Mouse (Mus musculus) liver, postnatal 0 days (tissue): ENCODE data around the gene Gm20388. TPM values are rescaled to one million over a fixed set of nuclear protein-coding genes. Genes with fewer than 3 reads are reported as not detected.

ENCODE experiments used
- ATAC-seq: fragments of 200-750 bp; cut with Nextera tagmentation; 2 replicates; pipeline ENCODE4 v1.8.0; 2017; ENCODE audit warnings: mild to moderate bottlenecking, moderate library complexity
- DNase-seq: peaks from one replicate; pipeline ENCODE4 v3.0.0-alpha.2; 2016
- H3K27ac ChIP-seq: fragments of 300-500 bp; sonication (generic); 2 replicates; pipeline ENCODE4 v1.5.1; 2014; ENCODE audit warnings: antibody characterized with exemption, moderate library complexity, mild to moderate bottlenecking, low read depth
- H3K27me3 ChIP-seq: fragments of 300-500 bp; sonication (generic); 2 replicates; pipeline ENCODE4 v1.6.1; 2014; ENCODE audit warnings: low read length, control low read depth, mixed read lengths; ENCODE audit not compliant: insufficient read depth
- H3K36me3 ChIP-seq: fragments of 300-500 bp; sonication (generic); replicated peaks from 2 replicates; pipeline ENCODE4 v1.6.1; 2014; ENCODE audit warnings: mild to moderate bottlenecking, control low read depth, low read length, moderate library complexity, mixed read lengths; ENCODE audit not compliant: insufficient read depth
- H3K4me1 ChIP-seq: fragments of 300-500 bp; sonication (generic); 2 replicates; pipeline ENCODE4 v1.6.1; 2014; ENCODE audit warnings: antibody characterized with exemption, mild to moderate bottlenecking, control low read depth; ENCODE audit not compliant: insufficient read depth
- H3K4me2 ChIP-seq: fragments of 300-500 bp; sonication (generic); 2 replicates; pipeline ENCODE4 v1.6.1; 2014; ENCODE audit warnings: low read depth, mild to moderate bottlenecking, low read length, moderate library complexity, mixed read lengths
- H3K4me3 ChIP-seq: fragments of 300-500 bp; sonication (generic); 2 replicates; pipeline ENCODE4 v1.5.1; 2014; ENCODE audit warnings: low read depth, low read length
- H3K9ac ChIP-seq: fragments of 300-500 bp; sonication (generic); replicated peaks from 2 replicates; pipeline ENCODE4 v1.6.1; 2014; ENCODE audit warnings: mild to moderate bottlenecking, moderate library complexity
- H3K9me3 ChIP-seq: fragments of 300-500 bp; sonication (generic); 2 replicates; pipeline ENCODE4 v1.6.1; 2016; ENCODE audit warnings: mild to moderate bottlenecking, control low read depth, low read length, mixed read lengths
- CTCF ChIP-seq: sonication (generic); IDR thresholded peaks from 2 replicates; pipeline ENCODE4 v1.5.1; 2016; ENCODE audit warnings: antibody characterized with exemption, low read depth
- EP300 ChIP-seq: IDR thresholded peaks from 2 replicates; pipeline ENCODE4 v1.6.1; 2016; ENCODE audit warnings: antibody characterized with exemption, low read depth, mild to moderate bottlenecking
- WGBS: fragments of 180-500 bp; shearing (Covaris S2); extraction: QIAGEN DNeasy Blood & Tissue Kit; methylation state at CpG from one replicate; pipeline ENCODE4 v1.1.7; 2014; ENCODE audit not compliant: insufficient replicate concordance; 5-methylcytosine and 5-hydroxymethylcytosine counted together
- polyA plus RNA-seq: library from polyadenylated mRNA; unstranded; fragments of >200 nt; fragmentation: Nextera tagmentation; extraction: Ambion mirVana; gene quantifications from 2 replicates; pipeline ENCODE4 v1.2.1, GENCODE M21; 2015

Gm20388 gene
- polyA plus RNA-seq, 1 experiment from 2014 or later, result not detected

GRCm38 (mm10) chr8:120177318-120178123, 266.9 kb downstream of the Gm20388 start, which contains the start of gene Fam92b:
TSS of gene Fam92b (minus strand) at chr8:120177466.
- Histone ChIP-seq H3K9me3 (no peaks in the 10 kb centered on the region), H3K27ac (no peak within 1 kb of the TSS), H3K9ac (no peak within 1 kb of the TSS), H3K36me3 (no peaks in the 10 kb centered on the region), H3K4me3 (no peak within 1 kb of the TSS), H3K27me3 (peaks cover 33% of the 10 kb centered on the region), H3K4me2 (peak within 1 kb of the TSS; percentile 40; the same call in 1 of the 2 replicates), H3K4me1 (no peaks in the 10 kb centered on the region)
- TF ChIP-seq EP300, result no peak
- no peak for TF ChIP-seq CTCF
- WGBS, result under 1% methylated on average over 24 of the region's 26 CpGs
- DNase-seq (peak; percentile 63), ATAC-seq (peak; percentile 40)

GRCm38 (mm10) chr8:120178124-120178514, 267.5 kb downstream of the Gm20388 start:
- H3K36me3 ChIP-seq, result no peaks in the 10 kb centered on the region
- 15% methylated on average over 10 of the region's 10 CpGs for WGBS
- H3K9me3 ChIP-seq, result no peaks in the 10 kb centered on the region
- H3K27me3 ChIP-seq, result peaks cover 31% of the 10 kb centered on the region
- H3K27ac ChIP-seq, result no peak overlapping the region
- H3K4me1 ChIP-seq, result no peaks in the 10 kb centered on the region
- TF ChIP-seq CTCF, result no peak
- TF ChIP-seq EP300, result no peak
- DNase-seq (no peak), ATAC-seq (no peak)
- H3K4me2 ChIP-seq, result no peak overlapping the region
- no peak overlapping the region for H3K4me3 ChIP-seq
- H3K9ac ChIP-seq, result no peak overlapping the region

GRCm38 (mm10) chr8:120179027-120179431, 268.4 kb downstream of the Gm20388 start:
- H3K27ac ChIP-seq, result no peak overlapping the region
- no peaks in the 10 kb centered on the region for H3K36me3 ChIP-seq
- peak; percentile 85 for ATAC-seq
- H3K4me3 ChIP-seq, result no peak overlapping the region
- no peaks in the 10 kb centered on the region for H3K4me1 ChIP-seq
- no peaks in the 10 kb centered on the region for H3K9me3 ChIP-seq
- no peak overlapping the region for H3K9ac ChIP-seq
- 1% methylated on average over 10 of the region's 10 CpGs for WGBS
- DNase-seq, result peak; percentile 92
- TF ChIP-seq EP300 (no peak), CTCF (peak; percentile 95)
- peak overlapping the region; percentile 67 for H3K4me2 ChIP-seq
- peaks cover 30% of the 10 kb centered on the region for H3K27me3 ChIP-seq

DNA sequence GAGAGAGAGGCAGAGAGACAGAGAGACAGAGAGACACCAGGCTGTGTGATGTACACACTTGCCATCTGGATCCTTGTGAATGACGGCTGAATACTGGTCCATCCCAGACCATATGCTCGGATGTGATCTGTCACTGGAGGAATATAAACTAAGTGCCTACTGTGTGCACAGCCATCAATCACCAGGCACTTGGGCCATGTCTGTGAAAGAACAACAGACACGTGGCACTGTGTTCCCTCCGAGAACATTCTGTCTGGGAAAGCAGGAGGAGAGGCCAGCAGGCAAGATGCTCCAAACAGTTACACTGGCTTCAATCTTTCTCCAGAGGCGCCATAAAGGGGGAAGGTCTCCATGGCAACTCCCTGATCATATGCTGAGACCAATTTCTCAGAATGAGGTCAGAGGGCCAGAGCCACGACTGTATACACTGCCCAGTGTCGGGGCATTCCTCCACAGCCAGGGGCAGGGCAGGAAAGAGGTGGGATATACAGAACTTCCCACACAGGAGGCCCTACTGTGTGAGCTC, 269.9 kb downstream of the Gm20388 start:
- Histone ChIP-seq H3K36me3 (no peaks in the 10 kb centered on the region), H3K27me3 (peaks cover 26% of the 10 kb centered on the region), H3K27ac (no peak overlapping the region), H3K9ac (no peak overlapping the region), H3K9me3 (no peaks in the 10 kb centered on the region), H3K4me3 (no peak overlapping the region), H3K4me1 (no peaks in the 10 kb centered on the region), H3K4me2 (no peak overlapping the region)
- 64% methylated on average over 7 of the region's 7 CpGs for WGBS
- ATAC-seq, result no peak
- TF ChIP-seq CTCF (no peak), EP300 (no peak)
- no peak for DNase-seq

DNA sequence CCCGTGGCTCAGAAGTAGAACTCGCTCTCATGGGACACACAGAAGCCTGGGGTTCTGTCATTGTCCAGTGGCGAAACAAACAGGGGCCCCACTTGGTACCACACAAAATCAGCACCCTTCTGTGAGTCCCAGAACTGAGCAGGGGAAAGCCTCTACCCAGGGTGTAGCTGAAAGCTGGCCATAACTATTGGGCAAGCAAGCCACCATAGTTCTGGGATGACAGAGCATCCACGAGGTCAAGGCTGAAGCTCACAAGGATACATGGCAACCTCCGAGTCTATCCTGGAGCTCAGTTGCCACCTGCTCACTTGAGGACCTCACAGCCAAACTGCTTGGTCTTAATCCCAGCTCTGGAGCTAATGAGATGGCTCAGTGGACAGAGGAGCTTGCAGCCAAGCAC, 270.6 kb downstream of the Gm20388 start:
- no peak overlapping the region for H3K27ac ChIP-seq
- H3K27me3 ChIP-seq, result peaks cover 24% of the 10 kb centered on the region
- H3K4me2 ChIP-seq, result no peak overlapping the region
- no peaks in the 10 kb centered on the region for H3K4me1 ChIP-seq
- H3K36me3 ChIP-seq, result no peaks in the 10 kb centered on the region
- no peak overlapping the region for H3K4me3 ChIP-seq
- no peak for DNase-seq
- TF ChIP-seq CTCF (no peak), EP300 (no peak)
- WGBS, result 70% methylated on average over 5 of the region's 5 CpGs
- no peak overlapping the region for H3K9ac ChIP-seq
- H3K9me3 ChIP-seq, result no peaks in the 10 kb centered on the region
- ATAC-seq, result no peak

DNA sequence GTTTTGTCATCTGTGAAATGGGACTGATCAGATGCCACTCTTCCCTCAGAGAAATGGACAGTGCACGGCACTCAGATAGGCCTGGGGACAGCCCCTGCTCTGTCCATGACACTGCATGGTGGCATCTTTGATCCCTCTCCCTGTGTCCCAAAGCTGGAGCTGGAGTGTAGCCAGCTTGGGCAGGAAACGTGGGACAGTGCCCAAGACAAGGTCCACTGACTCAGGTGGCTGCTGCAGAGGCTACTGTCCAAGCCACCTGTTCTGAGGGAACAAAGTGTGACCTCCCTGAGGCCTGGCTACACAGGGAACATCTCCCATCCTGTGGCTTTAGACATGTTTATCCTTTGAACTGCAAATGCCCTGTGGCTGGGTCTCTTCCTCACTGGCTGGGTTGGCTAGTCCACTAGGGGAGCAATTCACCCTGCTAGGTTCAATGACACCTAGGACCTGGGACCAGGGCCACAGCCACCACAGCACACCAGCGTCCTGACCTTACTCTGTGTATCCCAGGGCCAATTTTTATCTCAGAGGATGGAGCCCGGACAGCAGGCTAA, 271.3 kb downstream of the Gm20388 start:
- no peak overlapping the region for H3K9ac ChIP-seq
- 62% methylated on average over 4 of the region's 4 CpGs for WGBS
- TF ChIP-seq EP300, result no peak
- TF ChIP-seq CTCF, result peak; percentile 14; the same call in 1 of the 2 replicates
- H3K36me3 ChIP-seq, result no peaks in the 10 kb centered on the region
- H3K9me3 ChIP-seq, result no peaks in the 10 kb centered on the region
- H3K4me1 ChIP-seq, result no peaks in the 10 kb centered on the region
- no peak overlapping the region for H3K27ac ChIP-seq
- peaks cover 17% of the 10 kb centered on the region for H3K27me3 ChIP-seq
- ATAC-seq (no peak), DNase-seq (no peak)
- no peak overlapping the region for H3K4me3 ChIP-seq
- no peak overlapping the region for H3K4me2 ChIP-seq
